Mouse (Mus musculus): ENCODE measurements around the gene Nupl2. TPM values are rescaled to one million over a fixed set of nuclear protein-coding genes. Genes with fewer than 3 reads are reported as not detected.

Gene Nupl2
- polyA plus RNA-seq, 1 experiment from 2014 or later = 20.0 TPM

DNA sequence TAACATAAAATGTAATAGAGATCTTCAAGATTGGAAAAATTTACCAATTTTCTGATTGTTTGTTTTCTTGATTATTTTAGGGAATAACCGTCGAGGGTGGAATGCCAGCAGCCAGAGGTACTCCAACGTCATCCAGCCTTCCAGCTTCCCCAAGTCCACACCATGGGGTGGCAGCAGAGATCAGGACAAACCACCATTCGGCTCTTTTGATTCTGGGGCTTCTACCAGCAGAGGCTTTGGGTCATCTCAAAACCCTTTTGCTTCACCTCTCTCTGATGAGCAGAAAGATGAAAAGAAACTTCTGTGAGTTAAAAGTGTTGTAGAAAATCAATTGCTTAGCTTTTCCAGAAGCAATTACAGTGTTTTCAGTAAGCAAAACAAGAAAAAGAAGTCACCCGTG lies 2.5 kb downstream of the Nupl2 start:
- no peak overlapping the region for H3K27ac ChIP-seq (ENCODE audit: low read depth, low read length)
- H3K4me3 ChIP-seq (ENCODE audit: low read length) = no peak overlapping the region
- WGBS = 57% methylated on average over 5 of the region's 5 CpGs
- H3K36me3 ChIP-seq (ENCODE audit: control insufficient read depth, insufficient read depth, low read length) = peaks cover 14% of the 10 kb centered on the region
- H3K9me3 ChIP-seq (ENCODE audit: control insufficient read depth, low read length) = no peaks in the 10 kb centered on the region
- no peak overlapping the region for H3K9ac ChIP-seq (ENCODE audit: low read depth, low read length)
- ATAC-seq (ENCODE audit: low FRiP score, low TSS enrichment) = no peak
- peaks cover 4% of the 10 kb centered on the region; the same call in 1 of the 2 replicates for H3K4me1 ChIP-seq (ENCODE audit: control insufficient read depth, insufficient read depth, low read length)
- no peak overlapping the region for H3K4me2 ChIP-seq (replicated peaks; ENCODE audit: low read depth, low read length)
- no peaks in the 10 kb centered on the region for H3K27me3 ChIP-seq (ENCODE audit: control insufficient read depth, insufficient read depth, low read length)

DNA sequence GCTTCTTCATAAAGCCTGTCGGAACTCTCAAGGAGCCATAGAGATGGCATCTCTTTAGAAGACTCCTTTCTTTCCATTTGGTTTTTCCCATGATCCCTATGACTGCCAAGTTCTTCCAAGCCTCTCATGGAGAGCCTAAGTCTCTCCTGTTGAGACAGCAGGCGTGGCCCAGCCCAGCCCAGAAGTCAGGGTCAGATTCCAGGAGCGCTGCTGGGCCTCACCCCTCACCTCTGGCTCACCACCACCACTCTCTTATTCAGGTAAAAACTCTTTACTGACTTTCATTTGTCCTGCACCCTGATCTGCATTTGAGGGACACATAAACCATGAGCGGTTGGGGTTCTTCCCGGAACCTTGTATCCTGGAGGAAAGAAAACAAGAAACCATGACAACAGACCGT lies 5.1 kb downstream of the Nupl2 start:
- 95% methylated on average over 6 of the region's 6 CpGs for WGBS
- no peak overlapping the region for H3K9ac ChIP-seq (ENCODE audit: low read depth, low read length)
- peaks cover 21% of the 10 kb centered on the region for H3K36me3 ChIP-seq (ENCODE audit: control insufficient read depth, insufficient read depth, low read length)
- H3K4me2 ChIP-seq (replicated peaks; ENCODE audit: low read depth, low read length) = no peak overlapping the region
- peaks cover 4% of the 10 kb centered on the region; the same call in 1 of the 2 replicates for H3K4me1 ChIP-seq (ENCODE audit: control insufficient read depth, insufficient read depth, low read length)
- H3K9me3 ChIP-seq (ENCODE audit: control insufficient read depth, low read length) = no peaks in the 10 kb centered on the region
- no peak for ATAC-seq (ENCODE audit: low FRiP score, low TSS enrichment)
- no peak overlapping the region for H3K4me3 ChIP-seq (ENCODE audit: low read length)
- H3K27me3 ChIP-seq (ENCODE audit: control insufficient read depth, insufficient read depth, low read length) = no peaks in the 10 kb centered on the region
- H3K27ac ChIP-seq (ENCODE audit: low read depth, low read length) = no peak overlapping the region

DNA sequence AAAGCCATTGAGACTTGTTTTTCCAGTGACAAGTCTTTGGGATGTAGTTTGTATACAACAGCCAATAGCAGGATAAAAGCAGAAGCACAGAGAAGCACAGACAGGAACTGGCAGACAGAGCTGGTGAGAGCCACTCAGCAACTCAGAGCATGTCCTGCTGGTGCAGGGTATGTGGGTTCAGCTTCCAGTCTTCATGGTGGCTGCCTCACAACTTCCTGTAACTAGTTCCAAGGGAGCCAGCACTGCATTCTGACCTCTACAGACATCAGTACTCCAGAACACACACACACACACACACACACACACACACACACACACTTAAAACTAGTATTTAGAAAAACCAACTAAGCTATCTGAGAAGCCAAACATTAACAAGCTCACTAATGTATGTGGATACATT lies 7.3 kb downstream of the Nupl2 start:
- no peak overlapping the region for H3K9ac ChIP-seq (ENCODE audit: low read depth, low read length)

DNA sequence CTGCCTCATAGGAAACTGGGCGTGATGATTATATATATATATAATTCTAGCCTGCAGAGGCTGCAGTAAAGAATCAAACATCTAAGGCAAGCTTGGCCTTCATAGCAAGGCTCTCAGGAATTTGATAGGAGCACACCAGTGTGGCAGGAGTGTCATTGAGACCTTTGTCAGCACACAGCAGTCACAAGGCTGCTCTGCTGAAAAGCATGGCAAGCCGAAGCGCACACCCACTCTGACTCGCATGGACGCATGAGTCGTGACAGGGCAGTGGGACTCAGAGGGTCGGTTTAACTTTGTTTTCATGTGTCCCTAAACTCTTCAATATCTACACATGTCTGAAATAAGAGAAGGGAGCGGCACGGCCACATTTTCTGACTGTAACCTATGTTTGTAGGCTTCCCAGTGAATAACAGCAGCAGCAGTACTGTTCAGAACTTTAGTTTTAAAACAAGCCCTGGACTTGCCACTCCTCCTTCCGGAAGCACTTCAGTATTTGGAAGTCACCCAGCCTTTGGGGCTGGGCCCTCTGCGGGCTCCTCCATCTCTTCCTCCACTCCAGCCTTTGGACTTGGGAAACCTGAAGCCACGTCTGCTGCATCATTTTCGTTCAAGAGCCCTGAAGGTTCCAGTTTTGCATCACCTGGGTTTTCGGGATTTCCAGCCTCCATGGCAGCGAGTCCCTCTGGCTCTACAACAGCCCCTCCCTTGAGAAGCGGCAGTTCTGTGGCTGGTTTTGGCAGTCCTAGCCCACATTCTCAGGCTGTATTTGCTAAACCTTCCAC lies 16.9 kb downstream of the Nupl2 start:
- Histone ChIP-seq H3K4me2 (replicated peaks; ENCODE audit: low read depth, low read length) (no peak overlapping the region), H3K9me3 (ENCODE audit: control insufficient read depth, low read length) (peaks cover 4% of the 10 kb centered on the region; the same call in 1 of the 2 replicates), H3K27ac (ENCODE audit: low read depth, low read length) (no peak overlapping the region), H3K36me3 (ENCODE audit: control insufficient read depth, insufficient read depth, low read length) (peaks cover 43% of the 10 kb centered on the region), H3K4me3 (ENCODE audit: low read length) (no peak overlapping the region), H3K27me3 (ENCODE audit: control insufficient read depth, insufficient read depth, low read length) (no peaks in the 10 kb centered on the region), H3K9ac (ENCODE audit: low read depth, low read length) (no peak overlapping the region), H3K4me1 (ENCODE audit: control insufficient read depth, insufficient read depth, low read length) (no peaks in the 10 kb centered on the region)
- no peak for ATAC-seq (ENCODE audit: low FRiP score, low TSS enrichment)
- 91% methylated on average over 16 of the region's 16 CpGs for WGBS

More for the DNA sequence above, 7.3 kb downstream of the Nupl2 start:
- no peaks in the 10 kb centered on the region for H3K4me1 ChIP-seq (ENCODE audit: control insufficient read depth, insufficient read depth, low read length)
- no peak for ATAC-seq (ENCODE audit: low FRiP score, low TSS enrichment)
- H3K27ac ChIP-seq (ENCODE audit: low read depth, low read length) = no peak overlapping the region
- H3K4me3 ChIP-seq (ENCODE audit: low read length) = no peak overlapping the region
- peaks cover 21% of the 10 kb centered on the region for H3K36me3 ChIP-seq (ENCODE audit: control insufficient read depth, insufficient read depth, low read length)
- no peaks in the 10 kb centered on the region for H3K9me3 ChIP-seq (ENCODE audit: control insufficient read depth, low read length)
- no peak overlapping the region for H3K4me2 ChIP-seq (replicated peaks; ENCODE audit: low read depth, low read length)
- H3K27me3 ChIP-seq (ENCODE audit: control insufficient read depth, insufficient read depth, low read length) = no peaks in the 10 kb centered on the region

GRCm38 (mm10) chr5:24182296-24182734 lies 17.6 kb downstream of the Nupl2 start:
- no peak overlapping the region for H3K4me2 ChIP-seq (replicated peaks; ENCODE audit: low read depth, low read length)
- H3K9me3 ChIP-seq (ENCODE audit: control insufficient read depth, low read length) = peaks cover 4% of the 10 kb centered on the region; the same call in 1 of the 2 replicates
- no peak overlapping the region for H3K9ac ChIP-seq (ENCODE audit: low read depth, low read length)
- no peaks in the 10 kb centered on the region for H3K27me3 ChIP-seq (ENCODE audit: control insufficient read depth, insufficient read depth, low read length)
- no peaks in the 10 kb centered on the region for H3K4me1 ChIP-seq (ENCODE audit: control insufficient read depth, insufficient read depth, low read length)
- 95% methylated on average over 9 of the region's 9 CpGs for WGBS
- H3K4me3 ChIP-seq (ENCODE audit: low read length) = no peak overlapping the region
- ATAC-seq (ENCODE audit: low FRiP score, low TSS enrichment) = no peak
- H3K27ac ChIP-seq (ENCODE audit: low read depth, low read length) = no peak overlapping the region
- H3K36me3 ChIP-seq (ENCODE audit: control insufficient read depth, insufficient read depth, low read length) = peaks cover 43% of the 10 kb centered on the region

- no peak overlapping the region for H3K4me2 ChIP-seq (replicated peaks; ENCODE audit: low read depth, low read length)
- H3K27ac ChIP-seq (ENCODE audit: low read depth, low read length) = no peak overlapping the region
- no peak for ATAC-seq (ENCODE audit: low FRiP score, low TSS enrichment)
- no peak overlapping the region for H3K4me3 ChIP-seq (ENCODE audit: low read length)
- no peaks in the 10 kb centered on the region for H3K27me3 ChIP-seq (ENCODE audit: control insufficient read depth, insufficient read depth, low read length)
- 93% methylated on average over 6 of the region's 6 CpGs for WGBS
- peaks cover 41% of the 10 kb centered on the region for H3K36me3 ChIP-seq (ENCODE audit: control insufficient read depth, insufficient read depth, low read length)
- H3K9ac ChIP-seq (ENCODE audit: low read depth, low read length) = no peak overlapping the region
- no peaks in the 10 kb centered on the region for H3K4me1 ChIP-seq (ENCODE audit: control insufficient read depth, insufficient read depth, low read length)
- H3K9me3 ChIP-seq (ENCODE audit: control insufficient read depth, low read length) = peaks cover 4% of the 10 kb centered on the region; the same call in 1 of the 2 replicates
Measured at GRCm38 (mm10) chr5:24183096-24183495, 18.3 kb downstream of the Nupl2 start.

DNA sequence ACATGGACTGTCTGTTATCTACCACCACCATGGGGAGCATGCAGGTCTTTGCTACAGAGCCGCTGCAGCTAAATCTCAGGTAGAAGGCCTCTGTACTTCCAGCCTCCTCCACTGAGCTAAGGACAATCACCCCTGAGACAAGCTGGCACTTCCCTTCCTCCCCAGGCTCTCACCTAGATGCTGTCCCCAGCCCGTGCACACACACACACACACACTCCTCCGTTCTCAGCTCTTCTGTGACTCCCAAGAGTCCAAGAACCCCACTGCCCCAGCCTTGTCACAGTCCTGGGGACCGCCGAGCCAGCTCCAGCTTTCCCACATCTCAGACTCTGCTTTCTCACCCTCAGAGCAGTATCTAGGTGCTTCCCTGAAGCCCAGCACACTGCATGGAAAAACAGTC lies 19.2 kb downstream of the Nupl2 start:
- no peak overlapping the region for H3K27ac ChIP-seq (ENCODE audit: low read depth, low read length)
- H3K9me3 ChIP-seq (ENCODE audit: control insufficient read depth, low read length) = peaks cover 4% of the 10 kb centered on the region; the same call in 1 of the 2 replicates
- ATAC-seq (ENCODE audit: low FRiP score, low TSS enrichment) = no peak
- no peak overlapping the region for H3K9ac ChIP-seq (ENCODE audit: low read depth, low read length)
- no peaks in the 10 kb centered on the region for H3K27me3 ChIP-seq (ENCODE audit: control insufficient read depth, insufficient read depth, low read length)
- peaks cover 40% of the 10 kb centered on the region for H3K36me3 ChIP-seq (ENCODE audit: control insufficient read depth, insufficient read depth, low read length)
- H3K4me3 ChIP-seq (ENCODE audit: low read length) = no peak overlapping the region
- WGBS = 90% methylated on average over 5 of the region's 5 CpGs
- H3K4me1 ChIP-seq (ENCODE audit: control insufficient read depth, insufficient read depth, low read length) = no peaks in the 10 kb centered on the region
- H3K4me2 ChIP-seq (replicated peaks; ENCODE audit: low read depth, low read length) = no peak overlapping the region

DNA sequence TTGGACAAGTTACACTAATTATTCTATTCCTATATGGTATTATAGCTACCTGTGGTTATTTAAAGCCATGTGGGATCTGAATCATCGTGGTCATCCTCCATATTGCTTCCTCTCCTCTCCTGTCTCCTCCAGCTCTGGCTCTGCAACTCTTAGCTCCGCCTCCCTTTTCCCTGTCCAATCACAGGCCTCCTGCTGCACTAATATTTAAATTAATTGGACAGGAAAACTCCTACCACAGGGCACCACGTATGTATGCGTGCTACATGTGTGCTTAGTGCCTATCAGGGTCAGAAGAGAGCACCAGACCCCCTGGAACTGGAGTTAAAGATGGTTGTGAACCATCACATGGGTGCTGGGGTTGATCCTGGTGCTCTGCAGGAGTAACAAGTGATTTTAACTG lies 23.7 kb downstream of the Nupl2 start:
- H3K36me3 ChIP-seq (ENCODE audit: control insufficient read depth, insufficient read depth, low read length) = peaks cover 8% of the 10 kb centered on the region
- no peak for ATAC-seq (ENCODE audit: low FRiP score, low TSS enrichment)
- no peak overlapping the region for H3K27ac ChIP-seq (ENCODE audit: low read depth, low read length)
- no peak overlapping the region for H3K4me2 ChIP-seq (replicated peaks; ENCODE audit: low read depth, low read length)
- H3K9ac ChIP-seq (ENCODE audit: low read depth, low read length) = no peak overlapping the region
- H3K4me1 ChIP-seq (ENCODE audit: control insufficient read depth, insufficient read depth, low read length) = no peaks in the 10 kb centered on the region
- no peaks in the 10 kb centered on the region for H3K27me3 ChIP-seq (ENCODE audit: control insufficient read depth, insufficient read depth, low read length)
- WGBS = 81% methylated on average over 4 of the region's 4 CpGs
- H3K4me3 ChIP-seq (ENCODE audit: low read length) = no peak overlapping the region
- peaks cover 4% of the 10 kb centered on the region; the same call in 1 of the 2 replicates for H3K9me3 ChIP-seq (ENCODE audit: control insufficient read depth, low read length)

DNA sequence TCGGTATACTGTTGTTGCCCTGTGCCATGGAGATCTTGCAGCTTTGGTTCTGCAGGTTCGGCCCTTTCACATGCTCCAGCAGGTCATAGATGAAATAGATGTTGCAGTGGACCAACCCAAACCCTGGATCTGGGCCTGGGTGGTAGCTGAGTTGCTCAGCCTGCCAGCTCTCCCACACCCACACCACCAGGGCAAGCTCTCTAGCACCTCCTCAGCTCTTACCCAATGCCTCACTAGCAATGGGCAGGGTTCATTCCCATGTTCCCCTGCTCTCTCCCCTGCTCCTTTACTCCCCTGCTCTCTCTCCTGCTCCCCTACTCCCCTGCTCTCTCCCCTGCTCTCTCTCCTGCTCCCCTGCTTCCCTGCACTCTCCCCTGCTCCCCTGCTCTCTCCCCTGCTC lies 27.1 kb downstream of the Nupl2 start:
- 87% methylated on average over 2 of the region's 2 CpGs for WGBS

More for the DNA sequence above, 27.1 kb downstream of the Nupl2 start:
- Histone ChIP-seq H3K4me3 (ENCODE audit: low read length) (no peak overlapping the region), H3K4me1 (ENCODE audit: control insufficient read depth, insufficient read depth, low read length) (no peaks in the 10 kb centered on the region), H3K27me3 (ENCODE audit: control insufficient read depth, insufficient read depth, low read length) (no peaks in the 10 kb centered on the region), H3K27ac (ENCODE audit: low read depth, low read length) (no peak overlapping the region), H3K9ac (ENCODE audit: low read depth, low read length) (no peak overlapping the region), H3K4me2 (replicated peaks; ENCODE audit: low read depth, low read length) (no peak overlapping the region), H3K9me3 (ENCODE audit: control insufficient read depth, low read length) (no peaks in the 10 kb centered on the region), H3K36me3 (ENCODE audit: control insufficient read depth, insufficient read depth, low read length) (no peaks in the 10 kb centered on the region)
- no peak for ATAC-seq (ENCODE audit: low FRiP score, low TSS enrichment)
